Mouse (Mus musculus) gastrocnemius, adult 18-20 months (tissue): ENCODE results near the gene Apba2. TPM values are rescaled to one million over a fixed set of nuclear protein-coding genes. Genes with fewer than 3 reads are reported as not detected.

Source experiments
- DNase-seq: peaks from one replicate; pipeline ENCODE4 v3.0.0; 2021; ENCODE audit warnings: low spot score
- total RNA-seq, 2 experiments: library from RNA; stranded (reverse); gene quantifications; 2 replicates each; pipeline ENCODE4 v1.2.3; 2021

The Apba2 gene
- total RNA-seq, 2 experiments from 2014 or later = not detected

GRCm38 (mm10) chr7:64725967-64726695 lies 224.6 kb downstream of the Apba2 start:
- DNase-seq = no peak

GRCm38 (mm10) chr7:64728181-64728591 lies 226.7 kb downstream of the Apba2 start:
- DNase-seq = no peak

DNA sequence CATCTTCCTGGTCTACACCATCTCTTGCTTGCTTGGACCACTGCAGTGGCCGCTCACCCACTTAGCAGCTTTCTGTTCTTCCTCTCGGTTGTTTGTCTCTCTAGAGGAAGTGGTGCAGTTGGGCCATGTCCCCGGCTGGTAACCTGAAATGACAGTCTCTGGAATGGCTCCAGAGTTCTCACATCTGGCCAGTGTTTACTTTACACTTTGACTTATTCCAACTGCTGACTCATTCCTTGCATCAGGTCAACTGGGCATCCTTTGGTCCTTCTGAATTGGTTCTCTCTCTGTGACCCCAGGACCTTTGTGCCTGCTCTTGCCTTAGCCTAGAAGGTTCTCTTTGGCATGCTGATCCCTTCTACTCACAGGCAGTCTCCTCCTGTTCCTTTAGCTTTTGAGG lies 227.3 kb downstream of the Apba2 start:
- DNase-seq = no peak

- no peak for DNase-seq
These were observed 228.3 kb downstream of the Apba2 start for GRCm38 (mm10) chr7:64729785-64730184.

DNA sequence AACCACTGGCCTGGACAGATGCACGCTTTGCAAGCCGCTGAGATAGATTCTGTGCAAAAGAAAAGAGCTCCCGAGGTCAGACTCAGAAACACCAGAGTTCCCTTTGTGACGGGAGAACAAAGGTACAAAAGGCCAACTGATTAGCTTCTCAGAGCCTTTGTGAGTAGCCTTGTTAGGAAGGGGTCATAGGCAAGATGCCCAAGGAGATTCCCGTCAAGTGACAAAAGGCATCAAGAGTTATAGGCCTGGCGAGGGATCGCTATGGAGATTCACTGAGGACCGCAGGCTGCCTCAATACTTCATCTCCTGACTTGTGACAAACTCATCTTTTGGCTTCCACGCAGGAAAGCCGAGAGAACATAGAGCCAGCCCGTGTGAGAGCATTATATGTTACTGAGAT lies 237.6 kb downstream of the Apba2 start:
- DNase-seq = no peak

- DNase-seq = peak; percentile 43
These were observed 240.1 kb downstream of the Apba2 start for GRCm38 (mm10) chr7:64741333-64742307.

DNA sequence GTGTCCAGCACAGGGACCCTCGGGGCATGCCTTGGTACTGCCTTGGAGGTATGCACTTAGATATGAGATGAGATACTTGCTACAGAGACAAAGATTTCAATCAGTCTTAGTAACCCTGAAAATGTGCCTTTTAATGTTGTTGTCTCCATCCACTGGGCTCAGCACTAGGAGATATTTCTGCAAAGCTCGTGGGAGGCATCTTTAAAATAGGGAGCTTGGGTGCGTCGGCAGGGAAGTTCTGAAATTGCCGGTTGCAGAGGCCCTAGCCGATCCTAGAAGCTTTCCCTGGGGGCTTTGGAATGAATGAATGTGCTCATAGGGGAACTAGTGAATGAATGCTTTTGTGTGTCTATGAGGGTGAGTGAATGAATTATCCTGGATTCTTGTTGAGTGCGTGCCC lies 242.1 kb downstream of the Apba2 start:
- no peak for DNase-seq

DNA sequence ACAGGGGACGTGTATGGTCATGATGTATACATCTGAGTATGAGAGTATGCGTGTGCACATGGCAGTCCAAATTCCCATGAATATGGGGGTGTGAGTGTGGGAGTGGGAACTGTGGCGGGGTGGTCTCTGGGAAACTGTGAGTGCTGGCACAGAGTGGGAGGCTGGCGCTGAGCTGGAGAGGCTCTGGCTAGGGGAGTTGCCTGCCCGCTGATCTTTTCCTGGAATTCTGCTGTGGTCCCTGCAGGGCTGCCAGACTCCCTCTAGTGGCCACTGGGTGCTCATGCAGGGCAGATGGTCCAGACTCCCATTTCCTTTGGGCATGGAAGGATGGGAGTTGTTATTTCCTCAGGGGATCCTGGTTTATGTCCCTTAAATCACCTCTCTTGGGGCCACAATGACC lies 250.0 kb downstream of the Apba2 start:
- peak; percentile 13 for DNase-seq

DNA sequence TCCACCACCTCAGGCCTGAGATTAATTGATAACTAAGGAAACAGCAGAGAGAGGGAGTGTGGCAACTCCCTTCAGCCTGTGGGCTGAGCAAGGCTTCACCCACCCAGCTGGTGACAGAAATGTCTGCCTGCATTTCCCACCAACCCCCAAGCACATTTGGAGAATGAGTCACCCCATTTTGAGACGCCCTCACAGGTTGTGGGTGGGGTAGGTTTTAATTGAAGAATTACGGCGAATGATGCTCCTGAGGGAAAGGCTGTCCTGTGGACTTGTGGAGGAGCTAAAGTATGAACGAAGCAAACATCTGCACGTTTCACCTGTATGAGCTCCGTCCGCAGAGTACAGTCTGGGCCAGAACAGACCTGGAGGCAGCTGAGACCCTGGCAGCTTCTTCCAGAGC lies 250.6 kb downstream of the Apba2 start:
- DNase-seq = no peak

- DNase-seq = no peak
These were observed 252.2 kb downstream of the Apba2 start for GRCm38 (mm10) chr7:64753678-64754077.

DNA sequence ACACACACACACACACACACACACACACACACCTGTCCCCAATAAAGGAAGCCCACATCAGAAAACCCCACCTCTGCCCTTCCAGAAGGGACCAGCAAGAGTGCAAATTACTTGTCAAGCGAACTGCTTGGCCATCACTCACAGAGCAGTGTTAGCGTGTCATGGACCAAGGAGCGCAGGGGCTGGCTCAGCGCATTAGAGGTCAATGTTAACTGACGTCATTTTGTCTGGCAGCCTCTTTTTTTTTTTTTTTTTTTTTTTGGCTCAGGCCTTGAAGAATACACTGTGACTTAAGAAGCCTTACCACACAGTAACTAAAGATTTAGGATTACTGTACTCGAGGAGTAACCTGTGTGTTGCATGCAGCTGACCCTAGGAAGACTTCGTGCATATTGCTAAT lies 252.7 kb downstream of the Apba2 start:
- no peak for DNase-seq

DNA sequence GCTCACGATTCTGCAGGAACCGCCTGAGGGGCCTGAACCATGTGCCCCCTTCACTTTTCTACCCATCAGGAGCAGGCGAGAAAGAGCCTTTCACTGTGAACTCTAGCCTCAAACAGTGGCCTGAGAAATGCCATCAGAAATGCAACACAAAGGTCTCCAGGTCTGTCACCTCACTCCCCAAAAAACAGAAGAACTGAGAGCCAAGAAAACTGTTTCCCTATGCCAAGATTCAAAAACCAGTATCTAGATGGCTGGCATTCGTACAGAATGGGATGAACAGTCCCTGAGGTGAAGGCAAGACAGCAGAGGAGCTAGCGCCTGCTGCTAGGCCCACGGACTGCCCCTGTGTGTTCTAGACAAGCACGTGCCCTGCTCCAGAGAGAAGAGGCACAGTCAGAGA lies 253.6 kb downstream of the Apba2 start:
- DNase-seq = no peak

- no peak for DNase-seq
These were observed 264.1 kb downstream of the Apba2 start for GRCm38 (mm10) chr7:64765595-64765994.

DNA sequence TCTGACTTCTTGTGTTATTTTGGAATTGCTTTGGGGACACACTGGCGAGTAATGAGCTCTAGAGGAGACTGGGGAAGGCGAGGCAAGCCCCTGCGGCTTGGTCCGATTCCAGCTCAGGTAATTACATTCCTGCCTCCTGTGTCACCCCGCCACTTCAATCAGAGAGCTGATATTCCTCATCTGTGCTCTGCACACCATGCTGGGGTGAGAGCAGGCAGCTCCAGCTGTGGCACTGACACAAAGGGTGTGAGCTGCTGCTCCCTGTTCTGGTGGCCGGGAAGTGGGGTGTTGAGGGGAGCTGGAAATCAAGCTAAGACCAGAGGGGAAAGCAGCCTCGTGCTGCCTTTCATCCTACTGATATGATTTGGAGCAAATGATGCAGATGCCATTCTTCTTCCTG lies 268.3 kb downstream of the Apba2 start:
- DNase-seq = no peak

GRCm38 (mm10) chr7:64770779-64771390 lies 269.4 kb downstream of the Apba2 start:
- DNase-seq = no peak

DNA sequence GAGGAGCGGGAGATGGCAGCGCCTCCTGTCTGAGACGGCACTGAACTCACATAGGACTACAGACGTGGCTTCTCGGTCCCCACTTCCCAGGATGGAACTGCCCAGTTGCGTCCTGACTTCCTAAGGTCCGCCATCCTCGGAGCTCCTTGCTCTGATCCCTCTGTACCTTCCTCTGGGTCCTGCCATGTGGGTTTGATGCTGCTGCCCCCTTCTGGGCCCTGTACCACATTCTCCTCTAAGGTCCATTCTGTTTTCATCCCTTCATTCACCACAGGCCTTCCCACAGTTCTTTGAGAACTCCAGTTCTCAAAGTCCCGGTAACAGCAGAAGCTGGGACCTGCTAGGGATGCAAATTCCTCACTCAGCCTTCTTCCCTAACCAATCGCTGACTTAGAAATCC lies 272.0 kb downstream of the Apba2 start:
- no peak for DNase-seq

- no peak for DNase-seq
These were observed 275.4 kb downstream of the Apba2 start for GRCm38 (mm10) chr7:64776708-64777489.

- DNase-seq = no peak
These were observed 278.0 kb downstream of the Apba2 start for GRCm38 (mm10) chr7:64779501-64779900.

- DNase-seq = no peak
These were observed 283.5 kb downstream of the Apba2 start for GRCm38 (mm10) chr7:64785040-64785439.

- no peak for DNase-seq
These were observed 289.6 kb downstream of the Apba2 start for GRCm38 (mm10) chr7:64791145-64791544.

DNA sequence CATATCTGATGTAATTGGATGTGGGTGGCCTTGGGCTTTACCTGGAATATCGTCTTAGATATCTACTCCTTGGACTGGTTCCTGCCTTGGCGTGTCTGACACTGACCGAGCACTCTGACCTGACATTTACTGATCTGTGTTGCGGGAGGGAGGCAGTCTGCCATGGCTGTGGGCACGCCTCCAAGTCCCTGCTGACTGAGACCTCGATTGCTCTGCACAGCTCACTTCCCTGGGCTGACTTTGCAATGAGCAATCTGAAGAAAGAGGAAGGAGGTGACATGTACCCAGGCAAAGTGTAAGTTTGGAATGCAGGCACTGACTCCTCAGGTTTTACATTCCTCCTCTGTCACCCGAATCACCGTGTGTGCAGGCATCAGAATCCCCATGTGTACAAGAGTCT lies 290.5 kb downstream of the Apba2 start:
- peak; percentile 61 for DNase-seq
